Mouse (Mus musculus) kidney, embryonic 15.5 days (tissue): ENCODE results near the gene Cpeb3. TPM values are rescaled to one million over a fixed set of nuclear protein-coding genes. Genes with fewer than 3 reads are reported as not detected.
A peak's percentile ranks its signal among the peaks of the same experiment; 100 is the strongest.

Experiments used
- ATAC-seq: fragments of 200-750 bp; cut with Nextera tagmentation; replicated peaks from 2 replicates; pipeline ENCODE4 v1.8.0; 2017; ENCODE audit warnings: moderate TSS enrichment; ENCODE audit not compliant: low FRiP score
- H3K27ac ChIP-seq: fragments of 300-500 bp; sonication (generic); 2 replicates; pipeline ENCODE4 v1.5.1; 2015; ENCODE audit warnings: mild to moderate bottlenecking, inconsistent platforms
- H3K27me3 ChIP-seq: fragments of 300-500 bp; sonication (generic); 2 replicates; pipeline ENCODE4 v1.6.1; 2015; ENCODE audit warnings: inconsistent platforms
- H3K36me3 ChIP-seq: fragments of 300-500 bp; sonication (generic); 2 replicates; pipeline ENCODE4 v1.6.1; 2015; ENCODE audit warnings: inconsistent platforms
- H3K4me1 ChIP-seq: fragments of 300-500 bp; sonication (generic); 2 replicates; pipeline ENCODE4 v1.6.1; 2015; ENCODE audit warnings: inconsistent platforms
- H3K4me2 ChIP-seq: fragments of 300-500 bp; sonication (generic); 2 replicates; pipeline ENCODE4 v1.6.1; 2015; ENCODE audit warnings: moderate library complexity, mild to moderate bottlenecking, inconsistent platforms
- H3K4me3 ChIP-seq: fragments of 300-500 bp; sonication (generic); replicated peaks from 2 replicates; pipeline ENCODE4 v1.5.1; 2015; ENCODE audit warnings: mild to moderate bottlenecking, inconsistent platforms
- H3K9ac ChIP-seq: fragments of 300-500 bp; sonication (generic); 2 replicates; pipeline ENCODE4 v1.6.1; 2015; ENCODE audit warnings: mild to moderate bottlenecking, inconsistent platforms
- H3K9me3 ChIP-seq: fragments of 300-500 bp; sonication (generic); replicated peaks from 2 replicates; pipeline ENCODE4 v1.6.1; 2016; ENCODE audit warnings: inconsistent platforms
- WGBS: fragments of 180-500 bp; shearing (Covaris S2); methylation state at CpG from one replicate; pipeline ENCODE4 v1.1.7; 2015; ENCODE audit warnings: mixed read lengths; 5-methylcytosine and 5-hydroxymethylcytosine counted together
- polyA plus RNA-seq: library from polyadenylated mRNA; unstranded; fragments of >200 nt; fragmentation: Nextera tagmentation; extraction: Ambion mirVana; gene quantifications from 2 replicates; pipeline ENCODE4 v1.2.1, GENCODE M21; 2015

Cpeb3 gene
- polyA plus RNA-seq, 1 experiment from 2014 or later = 1.2 TPM

GRCm38 (mm10) chr19:37032364-37032763 is 176.0 kb downstream of the Cpeb3 start:
- WGBS = 83% methylated on average over 2 of the region's 2 CpGs
- Histone ChIP-seq H3K27ac (no peak overlapping the region), H3K9ac (no peak overlapping the region), H3K4me2 (no peak overlapping the region), H3K4me1 (no peaks in the 10 kb centered on the region), H3K27me3 (no peaks in the 10 kb centered on the region), H3K36me3 (no peaks in the 10 kb centered on the region), H3K4me3 (no peak overlapping the region), H3K9me3 (no peaks in the 10 kb centered on the region)
- no peak for ATAC-seq

- 86% methylated on average over 5 of the region's 5 CpGs for WGBS
- Histone ChIP-seq H3K9ac (no peak overlapping the region), H3K4me1 (peaks cover 3% of the 10 kb centered on the region), H3K4me2 (no peak overlapping the region), H3K9me3 (no peaks in the 10 kb centered on the region), H3K4me3 (no peak overlapping the region), H3K36me3 (no peaks in the 10 kb centered on the region), H3K27me3 (no peaks in the 10 kb centered on the region), H3K27ac (no peak overlapping the region)
- no peak for ATAC-seq
Observed at GRCm38 (mm10) chr19:37031446-37031845, 177.0 kb downstream of the Cpeb3 start.

- Histone ChIP-seq H3K9me3 (no peaks in the 10 kb centered on the region), H3K9ac (no peak overlapping the region), H3K4me3 (no peak overlapping the region), H3K27ac (no peak overlapping the region), H3K36me3 (no peaks in the 10 kb centered on the region), H3K27me3 (no peaks in the 10 kb centered on the region), H3K4me1 (peaks cover 11% of the 10 kb centered on the region), H3K4me2 (no peak overlapping the region)
- WGBS = 82% methylated on average over 6 of the region's 6 CpGs
- ATAC-seq = no peak
Observed at GRCm38 (mm10) chr19:37029771-37030170, 178.6 kb downstream of the Cpeb3 start.

GRCm38 (mm10) chr19:37026408-37026807 is 182.0 kb downstream of the Cpeb3 start:
- Histone ChIP-seq H3K9ac (no peak overlapping the region), H3K4me1 (peaks cover 11% of the 10 kb centered on the region), H3K4me3 (no peak overlapping the region), H3K4me2 (no peak overlapping the region), H3K36me3 (no peaks in the 10 kb centered on the region), H3K27ac (no peak overlapping the region), H3K9me3 (no peaks in the 10 kb centered on the region), H3K27me3 (no peaks in the 10 kb centered on the region)
- WGBS = 25% methylated on average over 11 of the region's 11 CpGs
- peak; percentile 43; the same call in 1 of the 2 replicates for ATAC-seq

- Histone ChIP-seq H3K27ac (no peak overlapping the region), H3K9me3 (no peaks in the 10 kb centered on the region), H3K36me3 (no peaks in the 10 kb centered on the region), H3K4me2 (no peak overlapping the region), H3K27me3 (no peaks in the 10 kb centered on the region), H3K9ac (no peak overlapping the region), H3K4me1 (peaks cover 11% of the 10 kb centered on the region), H3K4me3 (no peak overlapping the region)
- 75% methylated on average over 13 of the region's 13 CpGs for WGBS
- no peak for ATAC-seq
Observed at GRCm38 (mm10) chr19:37025839-37026319, 182.5 kb downstream of the Cpeb3 start.

- Histone ChIP-seq H3K27ac (no peak overlapping the region), H3K4me1 (peaks cover 19% of the 10 kb centered on the region), H3K4me2 (no peak overlapping the region), H3K4me3 (no peak overlapping the region), H3K27me3 (no peaks in the 10 kb centered on the region), H3K9me3 (no peaks in the 10 kb centered on the region), H3K9ac (no peak overlapping the region), H3K36me3 (no peaks in the 10 kb centered on the region)
- no peak for ATAC-seq
- 89% methylated on average over 5 of the region's 5 CpGs for WGBS
Observed at GRCm38 (mm10) chr19:37022146-37022545, 186.3 kb downstream of the Cpeb3 start.

- Histone ChIP-seq H3K9me3 (0 out of 2 replicates have a peak, but pooled peaks cover under 1% of the 10 kb centered on the region), H3K4me3 (no peak overlapping the region), H3K4me1 (peaks cover 11% of the 10 kb centered on the region; the same call in 1 of the 2 replicates), H3K36me3 (no peaks in the 10 kb centered on the region), H3K27ac (no peak overlapping the region), H3K4me2 (no peak overlapping the region), H3K27me3 (no peaks in the 10 kb centered on the region), H3K9ac (no peak overlapping the region)
- no peak for ATAC-seq
- WGBS = 78% methylated on average over 11 of the region's 11 CpGs
Observed at GRCm38 (mm10) chr19:37020951-37021350, 187.4 kb downstream of the Cpeb3 start.

GRCm38 (mm10) chr19:37020531-37020930 is 187.9 kb downstream of the Cpeb3 start:
- whole genome bisulfite sequencing = 66% methylated on average over 5 of the region's 5 CpGs
- Histone ChIP-seq H3K4me1 (peaks cover 8% of the 10 kb centered on the region; the same call in 1 of the 2 replicates), H3K4me3 (no peak overlapping the region), H3K36me3 (no peaks in the 10 kb centered on the region), H3K27ac (no peak overlapping the region), H3K9ac (no peak overlapping the region), H3K4me2 (no peak overlapping the region), H3K27me3 (no peaks in the 10 kb centered on the region), H3K9me3 (0 out of 2 replicates have a peak, but pooled peaks cover 2% of the 10 kb centered on the region)
- no peak for ATAC-seq

- Histone ChIP-seq H3K4me1 (peaks cover 8% of the 10 kb centered on the region; the same call in 1 of the 2 replicates), H3K4me2 (peak overlapping the region; percentile 66), H3K27me3 (no peaks in the 10 kb centered on the region), H3K9me3 (0 out of 2 replicates have a peak, but pooled peaks cover 2% of the 10 kb centered on the region), H3K36me3 (peaks cover 4% of the 10 kb centered on the region; the same call in 1 of the 2 replicates), H3K9ac (0 out of 2 replicates have a peak overlapping the region, but pooled peaks have one; percentile 39), H3K27ac (no peak overlapping the region), H3K4me3 (peak overlapping the region; percentile 45)
- WGBS = 55% methylated on average over 5 of the region's 5 CpGs
- no peak for ATAC-seq
Observed at GRCm38 (mm10) chr19:37018931-37019330, 189.5 kb downstream of the Cpeb3 start.

GRCm38 (mm10) chr19:37018411-37018810 is 190.0 kb downstream of the Cpeb3 start:
- peaks cover 9% of the 10 kb centered on the region for H3K36me3 ChIP-seq
- peaks cover 8% of the 10 kb centered on the region; the same call in 1 of the 2 replicates for H3K4me1 ChIP-seq
- H3K9me3 ChIP-seq = 0 out of 2 replicates have a peak, but pooled peaks cover 2% of the 10 kb centered on the region
- peak overlapping the region; percentile 45 for H3K4me3 ChIP-seq
- peak overlapping the region; percentile 66 for H3K4me2 ChIP-seq
- peak; percentile 94 for ATAC-seq
- H3K27ac ChIP-seq = no peak overlapping the region
- H3K9ac ChIP-seq = 0 out of 2 replicates have a peak overlapping the region, but pooled peaks have one; percentile 39
- H3K27me3 ChIP-seq = no peaks in the 10 kb centered on the region
- WGBS = 5% methylated on average over 26 of the region's 26 CpGs

- H3K27ac ChIP-seq = no peak overlapping the region
- 94% methylated on average over 6 of the region's 6 CpGs for WGBS
Observed at GRCm38 (mm10) chr19:37016890-37017289, 191.5 kb downstream of the Cpeb3 start.

GRCm38 (mm10) chr19:37014173-37014939 is 194.0 kb downstream of the Cpeb3 start:
- Histone ChIP-seq H3K9ac (no peak overlapping the region), H3K36me3 (peaks cover 48% of the 10 kb centered on the region), H3K9me3 (0 out of 2 replicates have a peak, but pooled peaks cover 2% of the 10 kb centered on the region), H3K4me3 (no peak overlapping the region), H3K27ac (no peak overlapping the region), H3K4me1 (peaks cover 8% of the 10 kb centered on the region; the same call in 1 of the 2 replicates), H3K4me2 (no peak overlapping the region), H3K27me3 (no peaks in the 10 kb centered on the region)
- no peak for ATAC-seq
- 64% methylated on average over 8 of the region's 8 CpGs for WGBS

More at GRCm38 (mm10) chr19:37016890-37017289, 191.5 kb downstream of the Cpeb3 start:
- Histone ChIP-seq H3K27me3 (no peaks in the 10 kb centered on the region), H3K36me3 (peaks cover 24% of the 10 kb centered on the region), H3K4me2 (no peak overlapping the region), H3K4me3 (no peak overlapping the region), H3K9me3 (0 out of 2 replicates have a peak, but pooled peaks cover 2% of the 10 kb centered on the region), H3K4me1 (peaks cover 8% of the 10 kb centered on the region; the same call in 1 of the 2 replicates), H3K9ac (no peak overlapping the region)
- no peak for ATAC-seq
